9 mouse cellular contexts compared by ENCODE assay signal in genomic region chr5:66997600-66997930, GRCm38 (mm10).
DNase-seq lines count a peak whose midpoint lies in the region; ATAC-seq lines count a peak whose summit lies in the region.
"Had no signal": no experiment of that assay in that cellular context is flagged by ENCODE, and none has a peak within 500 bp of the region (broad histone marks: within the 10 kb centered on the region; RNA-seq: fewer than 3 reads in every experiment).

No protein-coding gene starts in this region.

- no peaks in the 10 kb centered on the region for H3K36me3 ChIP-seq in kidney, embryonic 14.5 days (ENCODE audit: control insufficient read depth, insufficient read depth, low read length)
- peaks cover 13% of the 10 kb centered on the region; the same call in 1 of the 2 replicates for H3K36me3 ChIP-seq in embryonic facial prominence, embryonic 15.5 days
- no peaks in the 10 kb centered on the region for H3K36me3 ChIP-seq in hindbrain, embryonic 16.5 days (ENCODE audit: control insufficient read depth, insufficient read depth, low read length)
- H3K36me3 ChIP-seq in midbrain, embryonic 16.5 days (ENCODE audit: control insufficient read depth, insufficient read depth, low read length), result no peaks in the 10 kb centered on the region

- H3K27me3 ChIP-seq in kidney, embryonic 14.5 days (ENCODE audit: control insufficient read depth, insufficient read depth, low read length), result peaks cover 4% of the 10 kb centered on the region; the same call in 1 of the 2 replicates
- H3K27me3 ChIP-seq in embryonic facial prominence, embryonic 15.5 days, result no peaks in the 10 kb centered on the region
- no peaks in the 10 kb centered on the region for H3K27me3 ChIP-seq in hindbrain, embryonic 16.5 days (replicated peaks; ENCODE audit: control insufficient read depth, insufficient read depth, low read length)
- H3K27me3 ChIP-seq in midbrain, embryonic 16.5 days (ENCODE audit: control insufficient read depth, insufficient read depth, low read depth, low read length), result no peaks in the 10 kb centered on the region

- H3K4me2 ChIP-seq in kidney, embryonic 14.5 days (replicated peaks; ENCODE audit: low read depth, low read length), result peak overlapping the region; percentile 83
- peak overlapping the region; percentile 56 for H3K4me2 ChIP-seq in embryonic facial prominence, embryonic 15.5 days (replicated peaks)
- H3K4me2 ChIP-seq in hindbrain, embryonic 16.5 days (ENCODE audit: low read length), result peak overlapping the region; percentile 63
- H3K4me2 ChIP-seq in midbrain, embryonic 16.5 days (ENCODE audit: low read length), result peak overlapping the region; percentile 51

- DNase-seq in kidney, postnatal 25 days, result no peak
- no peak for DNase-seq in left cerebral cortex, adult 8-10 months (ENCODE audit: low spot score in 2 of 2)
- no peak for DNase-seq in thymus, postnatal 4 days
- DNase-seq in adrenal gland, adult (ENCODE audit: inconsistent age in 2 of 2, low spot score in 1 of 2), result no peak

- 17% methylated on average over 7 of the region's 7 CpGs for WGBS in kidney, embryonic 14.5 days
- WGBS in embryonic facial prominence, embryonic 15.5 days, result 41% methylated on average over 7 of the region's 7 CpGs
- WGBS in hindbrain, embryonic 16.5 days, result 19% methylated on average over 7 of the region's 7 CpGs
- WGBS in midbrain, embryonic 16.5 days, result 13% methylated on average over 7 of the region's 7 CpGs

- H3K9ac ChIP-seq in kidney, embryonic 14.5 days (ENCODE audit: low read depth, low read length), result peak overlapping the region; percentile 58; the same call in 1 of the 2 replicates
- H3K9ac ChIP-seq in embryonic facial prominence, embryonic 15.5 days, result no peak overlapping the region
- H3K9ac ChIP-seq in hindbrain, embryonic 16.5 days (ENCODE audit: low read depth, low read length), result no peak overlapping the region
- peak overlapping the region; percentile 55; the same call in 1 of the 2 replicates for H3K9ac ChIP-seq in midbrain, embryonic 16.5 days (ENCODE audit: low read depth, low read length)
- H3K9ac ChIP-seq: liver, embryonic 14.5 days had no signal

- ATAC-seq in kidney, embryonic 14.5 days (ENCODE audit: low FRiP score, low TSS enrichment), result no peak
- ATAC-seq in embryonic facial prominence, embryonic 15.5 days (ENCODE audit: insufficient number of reproducible peaks, low FRiP score, low TSS enrichment, low read depth), result no peak; the same call in 1 of the 2 replicates
- ATAC-seq in hindbrain, embryonic 16.5 days, result no peak
- ATAC-seq in midbrain, embryonic 16.5 days, result no peak; the same call in 1 of the 2 replicates

- 0 out of 2 replicates have a peak, but pooled peaks cover 8% of the 10 kb centered on the region for H3K4me1 ChIP-seq in kidney, embryonic 14.5 days (ENCODE audit: control insufficient read depth, insufficient read depth, low read length)
- H3K4me1 ChIP-seq in embryonic facial prominence, embryonic 15.5 days, result peaks cover 26% of the 10 kb centered on the region
- H3K4me1 ChIP-seq in hindbrain, embryonic 16.5 days (ENCODE audit: control insufficient read depth, insufficient read depth, low read depth, low read length), result peaks cover 9% of the 10 kb centered on the region
- peaks cover 2% of the 10 kb centered on the region; the same call in 1 of the 2 replicates for H3K4me1 ChIP-seq in midbrain, embryonic 16.5 days (ENCODE audit: control insufficient read depth, insufficient read depth, low read length)

- no peak overlapping the region for H3K27ac ChIP-seq in kidney, embryonic 14.5 days (ENCODE audit: low read depth, low read length)
- H3K27ac ChIP-seq in embryonic facial prominence, embryonic 15.5 days (replicated peaks), result 0 out of 2 replicates have a peak overlapping the region, but pooled peaks have one; percentile 23
- no peak overlapping the region for H3K27ac ChIP-seq in hindbrain, embryonic 16.5 days (ENCODE audit: low read depth, low read length)
- H3K27ac ChIP-seq in midbrain, embryonic 16.5 days (ENCODE audit: low read length), result no peak overlapping the region; the same call in 1 of the 2 replicates
- H3K27ac ChIP-seq: liver, embryonic 14.5 days had no signal

- H3K9me3 ChIP-seq in kidney, embryonic 14.5 days (ENCODE audit: control insufficient read depth, low read length), result no peaks in the 10 kb centered on the region
- H3K9me3 ChIP-seq in embryonic facial prominence, embryonic 15.5 days (replicated peaks), result no peaks in the 10 kb centered on the region
- no peaks in the 10 kb centered on the region for H3K9me3 ChIP-seq in hindbrain, embryonic 16.5 days (ENCODE audit: control insufficient read depth, low read length)
- no peaks in the 10 kb centered on the region for H3K9me3 ChIP-seq in midbrain, embryonic 16.5 days (replicated peaks; ENCODE audit: control insufficient read depth, low read length, poor library complexity, severe bottlenecking)

- peak overlapping the region; percentile 42 for H3K4me3 ChIP-seq in kidney, embryonic 14.5 days (ENCODE audit: low read length)
- H3K4me3 ChIP-seq in embryonic facial prominence, embryonic 15.5 days (replicated peaks), result peak overlapping the region; percentile 36
- H3K4me3 ChIP-seq in hindbrain, embryonic 16.5 days (ENCODE audit: low read length), result peak overlapping the region; percentile 37
- H3K4me3 ChIP-seq in midbrain, embryonic 16.5 days (ENCODE audit: low read depth, low read length), result peak overlapping the region; percentile 32

Comparison
In these comparisons a context has a peak if more than half of its experiments do, and no peak if none do; other contexts are left out.
1. H3K9ac ChIP-seq: peak in kidney, embryonic 14.5 days (single experiment) and midbrain, embryonic 16.5 days (single experiment); none in embryonic facial prominence, embryonic 15.5 days (single experiment) and hindbrain, embryonic 16.5 days (single experiment).
2. Peak in every context shown above with its lines, with median percentiles within 50 percentile points of each other: H3K4me2 ChIP-seq and H3K4me3 ChIP-seq.